Comparison of ENCODE assay signal across 8 mouse cellular contexts in the genomic region with DNA sequence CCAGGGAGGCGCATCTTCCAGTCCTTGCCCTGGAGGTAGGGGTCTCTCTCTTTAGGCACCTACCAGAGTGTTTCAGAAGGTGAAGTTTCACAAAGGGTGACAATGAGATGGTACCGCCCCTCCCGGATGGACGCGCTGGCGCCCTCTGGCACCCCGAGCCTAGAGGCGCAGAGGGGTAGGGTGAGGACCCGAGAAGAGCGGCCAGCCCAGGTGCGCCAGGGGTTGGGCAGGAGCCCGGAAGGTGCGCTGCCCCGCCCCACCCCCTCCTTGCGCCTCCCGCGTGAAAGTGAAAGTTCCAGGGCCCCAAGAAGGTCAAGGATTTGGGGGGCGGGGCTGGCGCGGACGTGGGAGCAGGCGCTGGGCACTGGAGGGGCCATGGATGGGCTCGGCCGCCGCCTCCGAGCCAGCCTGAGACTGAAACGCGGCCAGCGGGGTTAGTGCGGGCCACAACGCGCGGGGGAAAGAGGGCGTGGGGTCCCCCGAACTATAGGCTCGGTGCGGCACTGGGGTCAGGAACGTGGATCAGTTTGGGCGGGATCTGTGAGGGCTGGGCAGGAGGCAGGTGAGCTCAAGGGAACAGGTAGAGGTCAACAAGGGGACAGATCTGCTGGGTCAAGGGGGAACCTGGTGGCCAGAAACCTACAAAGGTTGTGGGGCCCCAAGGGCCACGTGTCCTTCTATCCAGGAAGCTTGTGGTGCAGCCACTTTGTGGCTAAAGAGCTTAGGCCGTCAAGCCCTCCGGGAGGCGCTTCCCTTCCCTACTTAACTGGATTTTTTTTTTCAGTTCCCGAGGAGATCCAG. TPM values are rescaled to one million over a fixed set of nuclear protein-coding genes. Genes with fewer than 3 reads are reported as not detected.
A peak's percentile ranks its signal among the peaks of the same experiment; 100 is the strongest.
DNase-seq lines count a peak whose midpoint lies in the region; ATAC-seq lines count a peak whose summit lies in the region.

Gene Dennd2d, plus strand, starts transcription at position 125 of the 801 bp plus-strand sequence.

- 1% methylated on average over 44 of the region's 44 CpGs for WGBS in liver, embryonic 15.5 days (ENCODE audit: insufficient replicate concordance)
- 3% methylated on average over 43 of the region's 44 CpGs for WGBS in neural tube, embryonic 11.5 days

- peak; percentile 50; the same call in 1 of the 2 replicates for ATAC-seq in erythroid progenitor cell, adult 5-6 weeks (replicated peaks; ENCODE audit: low FRiP score, poor library complexity, severe bottlenecking)
- ATAC-seq in inflammation-experienced regulatory T-cells, adult 6 months: peak; percentile 29
- ATAC-seq in liver, embryonic 15.5 days (ENCODE audit: insufficient read depth): peak; percentile 59
- peak; percentile 60 for ATAC-seq in neural tube, embryonic 11.5 days (ENCODE audit: insufficient read depth, low FRiP score, low TSS enrichment)

- no peaks in the 10 kb centered on the region for H3K9me3 ChIP-seq in liver, embryonic 15.5 days (replicated peaks)
- no peaks in the 10 kb centered on the region for H3K9me3 ChIP-seq in neural tube, embryonic 11.5 days (ENCODE audit: control insufficient read depth, low read length)

- peaks cover 14% of the 10 kb centered on the region for H3K4me1 ChIP-seq in liver, embryonic 15.5 days (replicated peaks)
- no peaks in the 10 kb centered on the region for H3K4me1 ChIP-seq in neural tube, embryonic 11.5 days (ENCODE audit: control insufficient read depth, insufficient read depth, low read length)

- peak; percentile 82 to 83 for DNase-seq in B cell, adult 2 months
- DNase-seq in MN1 (ENCODE audit: low spot score): peak; percentile 18
- DNase-seq in neural tube, embryonic 11.5 days (ENCODE audit: low spot score): peak; percentile 31
- DNase-seq in thymus, postnatal 4 days: peak; percentile 92
- DNase-seq in left cerebral cortex, adult 11 months (ENCODE audit: low spot score): no peak

- peak within 1 kb of the TSS; percentile 60 for H3K9ac ChIP-seq in liver, embryonic 15.5 days
- peak within 1 kb of the TSS; percentile 58 for H3K9ac ChIP-seq in neural tube, embryonic 11.5 days (ENCODE audit: low read length)

- H3K27me3 ChIP-seq in liver, embryonic 15.5 days: no peaks in the 10 kb centered on the region; the same call in 1 of the 2 replicates
- peaks cover 4% of the 10 kb centered on the region; the same call in 1 of the 2 replicates for H3K27me3 ChIP-seq in neural tube, embryonic 11.5 days (ENCODE audit: control insufficient read depth, insufficient read depth, low read length)

- no peaks in the 10 kb centered on the region for H3K36me3 ChIP-seq in liver, embryonic 15.5 days (replicated peaks)
- no peaks in the 10 kb centered on the region for H3K36me3 ChIP-seq in neural tube, embryonic 11.5 days (ENCODE audit: control insufficient read depth, insufficient read depth, low read length)

- H3K27ac ChIP-seq in liver, embryonic 15.5 days (replicated peaks): peak within 1 kb of the TSS; percentile 55
- no peak within 1 kb of the TSS for H3K27ac ChIP-seq in neural tube, embryonic 11.5 days (ENCODE audit: low read depth, low read length)

- H3K4me2 ChIP-seq in liver, embryonic 15.5 days: peak within 1 kb of the TSS; percentile 80
- H3K4me2 ChIP-seq in neural tube, embryonic 11.5 days (ENCODE audit: low read depth): peak within 1 kb of the TSS; percentile 89

- H3K4me3 ChIP-seq in liver, embryonic 15.5 days (replicated peaks): peak within 1 kb of the TSS; percentile 68
- H3K4me3 ChIP-seq in neural tube, embryonic 11.5 days (ENCODE audit: low read depth, low read length): peak within 1 kb of the TSS; percentile 50

RNA-seq across cellular contexts. Expression of gene Dennd2d, which starts in this region (rescaled TPM):
- 3.2 and 5.0 TPM in 2 replicates for total RNA-seq in erythroid progenitor cell, adult 5-6 weeks (2015; ENCODE audit: low replicate concordance)
- total RNA-seq in erythroid progenitor cell, adult 5-6 weeks (2017; ENCODE audit: low replicate concordance): 3.5 and 8.2 TPM in 2 replicates
- polyA plus RNA-seq in inflammation-experienced regulatory T-cells, adult 6 months (2017; shearing (Covaris generic)): 100 to 1,000 TPM; 110 to 379 (median 324) TPM
- 3.8 and 4.3 TPM in 2 replicates for polyA plus RNA-seq in liver, embryonic 15.5 days (2015; fragmentation: Nextera tagmentation; extraction: Ambion mirVana)
- 0.99 and 1.4 TPM in 2 replicates for polyA plus RNA-seq in neural tube, embryonic 11.5 days (2014; fragmentation: Nextera tagmentation; extraction: Ambion mirVana)

Comparison
In these comparisons a context has a peak if more than half of its experiments do, and no peak if none do; other contexts are left out.
1. RNA of gene Dennd2d (polyA plus RNA-seq): 110 to 379 TPM in inflammation-experienced regulatory T-cells, adult 6 months; 3.8 to 4.3 TPM in liver, embryonic 15.5 days and 0.99 to 1.4 TPM in neural tube, embryonic 11.5 days; every median in the first group is over 10 times any median in the second.
2. Peak in every context shown above with its lines, with median percentiles within 50 percentile points of each other: ATAC-seq.